Mouse (Mus musculus): ENCODE results near the gene Thap2. TPM values are rescaled to one million over a fixed set of nuclear protein-coding genes. Genes with fewer than 3 reads are reported as not detected.

Thap2 gene
- polyA plus RNA-seq, 1 experiment from 2014 or later = 19.0 TPM

- WGBS = 87% methylated on average over 7 of the region's 7 CpGs
Measured at GRCm38 (mm10) chr10:115339820-115340328, 44.4 kb downstream of the Thap2 start.

GRCm38 (mm10) chr10:115336901-115337300 is 47.3 kb downstream of the Thap2 start:
- TF ChIP-seq CTCF (IDR thresholded peaks at IDR 0.05; ENCODE audit: low read depth) = no peak
- ATAC-seq (ENCODE audit: insufficient read depth) = no peak
- Histone ChIP-seq H3K27me3 (ENCODE audit: insufficient read depth, low read length) (no peaks in the 10 kb centered on the region), H3K27ac (ENCODE audit: low read depth) (no peak overlapping the region), H3K4me2 (no peak overlapping the region), H3K9ac (no peak overlapping the region), H3K9me3 (ENCODE audit: low read depth, low read length) (no peaks in the 10 kb centered on the region), H3K36me3 (ENCODE audit: insufficient read depth) (peaks cover 12% of the 10 kb centered on the region; the same call in 1 of the 2 replicates), H3K4me1 (ENCODE audit: insufficient read depth) (no peaks in the 10 kb centered on the region), H3K4me3 (ENCODE audit: low read depth, low read length) (no peak overlapping the region)
- no peak for DNase-seq
- WGBS = 72% methylated on average over 4 of the region's 4 CpGs

More at GRCm38 (mm10) chr10:115339820-115340328, 44.4 kb downstream of the Thap2 start:
- DNase-seq = no peak
- no peak for TF ChIP-seq CTCF (IDR thresholded peaks at IDR 0.05; ENCODE audit: low read depth)
- Histone ChIP-seq H3K27me3 (ENCODE audit: insufficient read depth, low read length) (no peaks in the 10 kb centered on the region), H3K4me3 (ENCODE audit: low read depth, low read length) (no peak overlapping the region), H3K9me3 (ENCODE audit: low read depth, low read length) (no peaks in the 10 kb centered on the region), H3K4me2 (no peak overlapping the region), H3K9ac (no peak overlapping the region), H3K4me1 (ENCODE audit: insufficient read depth) (no peaks in the 10 kb centered on the region), H3K27ac (ENCODE audit: low read depth) (no peak overlapping the region), H3K36me3 (ENCODE audit: insufficient read depth) (peaks cover 18% of the 10 kb centered on the region; the same call in 1 of the 2 replicates)
- ATAC-seq (ENCODE audit: insufficient read depth) = no peak

- no peaks in the 10 kb centered on the region for H3K36me3 ChIP-seq (ENCODE audit: insufficient read depth)
- no peak overlapping the region for H3K27ac ChIP-seq (ENCODE audit: low read depth)
- H3K27me3 ChIP-seq (ENCODE audit: insufficient read depth, low read length) = no peaks in the 10 kb centered on the region
- no peak for ATAC-seq (ENCODE audit: insufficient read depth)
- no peaks in the 10 kb centered on the region for H3K9me3 ChIP-seq (ENCODE audit: low read depth, low read length)
- no peak for DNase-seq
- TF ChIP-seq CTCF (IDR thresholded peaks at IDR 0.05; ENCODE audit: low read depth) = no peak
- 70% methylated on average over 9 of the region's 9 CpGs for WGBS
- no peak overlapping the region for H3K9ac ChIP-seq
- no peak overlapping the region for H3K4me3 ChIP-seq (ENCODE audit: low read depth, low read length)
- H3K4me2 ChIP-seq = no peak overlapping the region
- H3K4me1 ChIP-seq (ENCODE audit: insufficient read depth) = no peaks in the 10 kb centered on the region
Measured at GRCm38 (mm10) chr10:115333528-115333927, 50.7 kb downstream of the Thap2 start.

GRCm38 (mm10) chr10:115332997-115333396 is 51.2 kb downstream of the Thap2 start:
- 86% methylated on average over 4 of the region's 4 CpGs for WGBS
- H3K4me2 ChIP-seq = no peak overlapping the region
- H3K4me1 ChIP-seq (ENCODE audit: insufficient read depth) = no peaks in the 10 kb centered on the region
- no peaks in the 10 kb centered on the region for H3K27me3 ChIP-seq (ENCODE audit: insufficient read depth, low read length)
- H3K9me3 ChIP-seq (ENCODE audit: low read depth, low read length) = no peaks in the 10 kb centered on the region
- H3K27ac ChIP-seq (ENCODE audit: low read depth) = no peak overlapping the region
- ATAC-seq (ENCODE audit: insufficient read depth) (no peak), DNase-seq (no peak)
- H3K9ac ChIP-seq = no peak overlapping the region
- no peak overlapping the region for H3K4me3 ChIP-seq (ENCODE audit: low read depth, low read length)
- H3K36me3 ChIP-seq (ENCODE audit: insufficient read depth) = no peaks in the 10 kb centered on the region
- no peak for TF ChIP-seq CTCF (IDR thresholded peaks at IDR 0.05; ENCODE audit: low read depth)

GRCm38 (mm10) chr10:115332420-115332952 is 51.8 kb downstream of the Thap2 start:
- Histone ChIP-seq H3K27me3 (ENCODE audit: insufficient read depth, low read length) (no peaks in the 10 kb centered on the region), H3K4me3 (ENCODE audit: low read depth, low read length) (no peak overlapping the region), H3K4me1 (ENCODE audit: insufficient read depth) (no peaks in the 10 kb centered on the region), H3K9me3 (ENCODE audit: low read depth, low read length) (no peaks in the 10 kb centered on the region), H3K9ac (no peak overlapping the region), H3K4me2 (no peak overlapping the region), H3K27ac (ENCODE audit: low read depth) (no peak overlapping the region), H3K36me3 (ENCODE audit: insufficient read depth) (no peaks in the 10 kb centered on the region)
- ATAC-seq (ENCODE audit: insufficient read depth) (no peak), DNase-seq (no peak)
- WGBS = 81% methylated on average over 8 of the region's 8 CpGs
- no peak for TF ChIP-seq CTCF (IDR thresholded peaks at IDR 0.05; ENCODE audit: low read depth)

GRCm38 (mm10) chr10:115329010-115329530 is 55.2 kb downstream of the Thap2 start:
- WGBS = 82% methylated on average over 3 of the region's 3 CpGs
- ATAC-seq (ENCODE audit: insufficient read depth) (no peak), DNase-seq (no peak)
- Histone ChIP-seq H3K9ac (no peak overlapping the region), H3K27me3 (ENCODE audit: insufficient read depth, low read length) (no peaks in the 10 kb centered on the region), H3K27ac (ENCODE audit: low read depth) (no peak overlapping the region), H3K9me3 (ENCODE audit: low read depth, low read length) (no peaks in the 10 kb centered on the region), H3K4me3 (ENCODE audit: low read depth, low read length) (no peak overlapping the region), H3K36me3 (ENCODE audit: insufficient read depth) (no peaks in the 10 kb centered on the region), H3K4me1 (ENCODE audit: insufficient read depth) (no peaks in the 10 kb centered on the region), H3K4me2 (no peak overlapping the region)
- TF ChIP-seq CTCF (IDR thresholded peaks at IDR 0.05; ENCODE audit: low read depth) = no peak

GRCm38 (mm10) chr10:115328514-115328913 is 55.7 kb downstream of the Thap2 start:
- Histone ChIP-seq H3K9ac (no peak overlapping the region), H3K9me3 (ENCODE audit: low read depth, low read length) (no peaks in the 10 kb centered on the region), H3K4me1 (ENCODE audit: insufficient read depth) (no peaks in the 10 kb centered on the region), H3K27ac (ENCODE audit: low read depth) (no peak overlapping the region), H3K4me3 (ENCODE audit: low read depth, low read length) (no peak overlapping the region), H3K4me2 (no peak overlapping the region), H3K36me3 (ENCODE audit: insufficient read depth) (no peaks in the 10 kb centered on the region), H3K27me3 (ENCODE audit: insufficient read depth, low read length) (no peaks in the 10 kb centered on the region)
- no peak for TF ChIP-seq CTCF (IDR thresholded peaks at IDR 0.05; ENCODE audit: low read depth)
- DNase-seq (no peak), ATAC-seq (ENCODE audit: insufficient read depth) (no peak)
- 69% methylated on average over 6 of the region's 6 CpGs for WGBS

Data from lung, embryonic 14.5 days (tissue).